Mouse (Mus musculus): Measurements from ENCODE around the gene 4930548H24Rik. TPM values are rescaled to one million over a fixed set of nuclear protein-coding genes. Genes with fewer than 3 reads are reported as not detected.
A peak's percentile ranks its signal among the peaks of the same experiment; 100 is the strongest.

The 4930548H24Rik gene
- 0.09 TPM in 1 of 2 replicates, not detected in the other for polyA plus RNA-seq (2015; fragmentation: Nextera tagmentation; extraction: Ambion mirVana)

DNA sequence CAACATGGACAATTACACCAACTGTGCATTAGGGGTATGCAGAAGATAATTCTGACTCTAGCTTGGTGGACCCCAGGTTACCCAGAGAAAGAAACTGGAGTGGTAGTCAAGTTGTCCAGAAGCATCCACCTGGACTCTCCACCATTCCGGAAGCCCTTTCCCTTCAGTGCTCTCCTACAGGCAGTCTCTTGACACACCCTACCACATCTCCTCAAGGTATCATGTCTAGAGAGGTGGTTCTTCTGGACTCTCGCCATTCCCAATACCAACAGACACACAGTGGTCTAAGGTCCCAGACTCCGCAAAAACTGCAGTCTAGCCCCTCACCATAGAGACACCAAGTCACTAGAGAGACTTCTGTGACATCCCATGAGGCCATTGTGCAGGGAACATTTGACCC is at the start of gene 4930548H24Rik:
Gene 4930548H24Rik (plus strand): TSS at position 301 of the 400 bp plus-strand sequence.
- Histone ChIP-seq H3K4me2 (ENCODE audit: low read depth, low read length) (no peak within 1 kb of the TSS), H3K27ac (ENCODE audit: low read length) (no peak within 1 kb of the TSS), H3K4me3 (ENCODE audit: low read length) (no peak within 1 kb of the TSS), H3K36me3 (ENCODE audit: control insufficient read depth, insufficient read depth, low read length) (no peaks in the 10 kb centered on the region), H3K9ac (ENCODE audit: low read depth, low read length) (no peak within 1 kb of the TSS), H3K9me3 (ENCODE audit: control insufficient read depth, low read length) (no peaks in the 10 kb centered on the region), H3K4me1 (ENCODE audit: control insufficient read depth, insufficient read depth, low read length) (no peaks in the 10 kb centered on the region), H3K27me3 (replicated peaks; ENCODE audit: control insufficient read depth, insufficient read depth, low read length) (no peaks in the 10 kb centered on the region)
- no peak for ATAC-seq
- over 99% methylated on average over 3 of the region's 3 CpGs for WGBS

DNA sequence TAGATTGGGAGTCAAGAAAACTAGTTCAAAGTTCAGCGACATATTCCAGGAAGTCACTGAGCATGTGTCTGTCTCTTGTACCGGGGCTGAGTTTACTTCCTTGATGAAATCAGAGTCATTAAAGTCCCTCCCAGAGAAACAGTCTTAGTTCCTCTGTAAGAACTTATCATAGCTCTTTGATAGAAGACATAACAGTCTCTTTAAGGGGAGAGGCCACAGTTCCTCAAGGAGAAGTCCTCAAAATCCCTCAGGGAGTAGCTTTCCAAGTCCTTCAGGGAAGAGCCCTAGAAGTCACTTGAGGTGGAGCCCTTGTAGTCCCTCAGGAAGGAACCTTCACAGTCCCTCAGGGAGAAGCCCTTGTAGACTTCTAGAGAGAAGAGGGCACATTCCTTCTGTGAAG is 34.2 kb upstream of the 4930548H24Rik start:
- ATAC-seq, result peak; percentile 29; the same call in 1 of the 2 replicates
- H3K36me3 ChIP-seq (ENCODE audit: control insufficient read depth, insufficient read depth, low read length), result no peaks in the 10 kb centered on the region
- peaks cover 14% of the 10 kb centered on the region for H3K4me1 ChIP-seq (ENCODE audit: control insufficient read depth, insufficient read depth, low read length)
- no peak overlapping the region for H3K4me3 ChIP-seq (ENCODE audit: low read length)
- H3K27ac ChIP-seq (ENCODE audit: low read length), result peak overlapping the region; percentile 29; the same call in 1 of the 2 replicates
- H3K27me3 ChIP-seq (replicated peaks; ENCODE audit: control insufficient read depth, insufficient read depth, low read length), result no peaks in the 10 kb centered on the region
- no peak overlapping the region for H3K9ac ChIP-seq (ENCODE audit: low read depth, low read length)
- H3K4me2 ChIP-seq (ENCODE audit: low read depth, low read length), result no peak overlapping the region
- H3K9me3 ChIP-seq (ENCODE audit: control insufficient read depth, low read length), result no peaks in the 10 kb centered on the region
- WGBS, result 67% methylated on average over 2 of the region's 2 CpGs

DNA sequence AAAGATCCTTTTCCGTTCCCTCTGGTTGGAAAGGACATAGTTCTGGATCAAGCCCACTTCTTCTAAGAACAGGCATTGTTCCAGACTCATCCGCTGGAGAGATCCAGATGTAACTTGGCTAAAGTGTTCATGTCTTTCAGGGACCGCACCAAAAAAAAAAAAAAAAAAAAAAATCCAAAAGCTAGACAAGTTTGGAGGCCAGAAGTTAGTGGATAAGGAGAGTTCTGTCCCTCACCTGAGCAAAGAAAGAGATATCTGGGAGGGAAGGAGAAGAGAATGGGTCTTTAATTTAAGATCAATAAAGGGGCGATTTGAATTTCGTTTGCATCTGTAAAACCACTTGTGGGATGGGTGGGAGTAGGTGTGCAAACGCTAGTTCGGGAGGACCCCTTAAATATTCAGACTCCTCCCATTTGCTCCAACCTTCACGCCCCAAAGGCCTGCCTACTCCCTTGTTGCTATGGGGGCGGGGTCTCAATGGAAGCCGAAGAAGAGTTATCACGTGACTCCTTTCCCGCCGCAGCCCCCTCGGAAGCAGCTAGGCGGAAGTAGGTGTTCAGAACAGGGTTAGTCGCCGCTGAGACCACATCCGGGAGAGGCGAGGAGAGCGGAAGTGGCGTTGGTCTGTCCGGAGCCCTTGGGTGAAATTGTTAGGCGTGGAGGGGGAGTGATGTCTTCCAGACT is 33.5 kb upstream of the 4930548H24Rik start, which contains the start of gene Zfp512:
Gene Zfp512 (plus strand): TSS at position 554 of the 684 bp plus-strand sequence.
- peak; percentile 99 for ATAC-seq
- 6% methylated on average over 23 of the region's 23 CpGs for WGBS
- Histone ChIP-seq H3K4me1 (ENCODE audit: control insufficient read depth, insufficient read depth, low read length) (peaks cover 14% of the 10 kb centered on the region), H3K9ac (ENCODE audit: low read depth, low read length) (peak within 1 kb of the TSS; percentile 75), H3K27ac (ENCODE audit: low read length) (peak within 1 kb of the TSS; percentile 48), H3K36me3 (ENCODE audit: control insufficient read depth, insufficient read depth, low read length) (no peaks in the 10 kb centered on the region), H3K9me3 (ENCODE audit: control insufficient read depth, low read length) (no peaks in the 10 kb centered on the region), H3K4me2 (ENCODE audit: low read depth, low read length) (peak within 1 kb of the TSS; percentile 83), H3K4me3 (ENCODE audit: low read length) (peak within 1 kb of the TSS; percentile 58), H3K27me3 (replicated peaks; ENCODE audit: control insufficient read depth, insufficient read depth, low read length) (no peaks in the 10 kb centered on the region)

GRCm38 (mm10) chr5:31452562-31452878 is 33.0 kb upstream of the 4930548H24Rik start:
- Histone ChIP-seq H3K27ac (ENCODE audit: low read length) (peak overlapping the region; percentile 48; the same call in 1 of the 2 replicates), H3K27me3 (replicated peaks; ENCODE audit: control insufficient read depth, insufficient read depth, low read length) (no peaks in the 10 kb centered on the region), H3K4me1 (ENCODE audit: control insufficient read depth, insufficient read depth, low read length) (peaks cover 14% of the 10 kb centered on the region), H3K4me2 (ENCODE audit: low read depth, low read length) (peak overlapping the region; percentile 83), H3K36me3 (ENCODE audit: control insufficient read depth, insufficient read depth, low read length) (no peaks in the 10 kb centered on the region), H3K9me3 (ENCODE audit: control insufficient read depth, low read length) (no peaks in the 10 kb centered on the region), H3K9ac (ENCODE audit: low read depth, low read length) (peak overlapping the region; percentile 56), H3K4me3 (ENCODE audit: low read length) (peak overlapping the region; percentile 58)
- ATAC-seq, result peak; percentile 39
- WGBS, result 0% methylated on average over 11 of the region's 11 CpGs

GRCm38 (mm10) chr5:31452886-31453410 is 32.6 kb upstream of the 4930548H24Rik start:
- H3K27ac ChIP-seq (ENCODE audit: low read length), result no peak overlapping the region
- H3K9me3 ChIP-seq (ENCODE audit: control insufficient read depth, low read length), result no peaks in the 10 kb centered on the region
- H3K4me3 ChIP-seq (ENCODE audit: low read length), result peak overlapping the region; percentile 58
- H3K4me1 ChIP-seq (ENCODE audit: control insufficient read depth, insufficient read depth, low read length), result peaks cover 14% of the 10 kb centered on the region
- H3K4me2 ChIP-seq (ENCODE audit: low read depth, low read length), result peak overlapping the region; percentile 83
- H3K36me3 ChIP-seq (ENCODE audit: control insufficient read depth, insufficient read depth, low read length), result no peaks in the 10 kb centered on the region
- no peak for ATAC-seq
- peak overlapping the region; percentile 75 for H3K9ac ChIP-seq (ENCODE audit: low read depth, low read length)
- H3K27me3 ChIP-seq (replicated peaks; ENCODE audit: control insufficient read depth, insufficient read depth, low read length), result no peaks in the 10 kb centered on the region
- WGBS, result 14% methylated on average over 7 of the region's 7 CpGs

DNA sequence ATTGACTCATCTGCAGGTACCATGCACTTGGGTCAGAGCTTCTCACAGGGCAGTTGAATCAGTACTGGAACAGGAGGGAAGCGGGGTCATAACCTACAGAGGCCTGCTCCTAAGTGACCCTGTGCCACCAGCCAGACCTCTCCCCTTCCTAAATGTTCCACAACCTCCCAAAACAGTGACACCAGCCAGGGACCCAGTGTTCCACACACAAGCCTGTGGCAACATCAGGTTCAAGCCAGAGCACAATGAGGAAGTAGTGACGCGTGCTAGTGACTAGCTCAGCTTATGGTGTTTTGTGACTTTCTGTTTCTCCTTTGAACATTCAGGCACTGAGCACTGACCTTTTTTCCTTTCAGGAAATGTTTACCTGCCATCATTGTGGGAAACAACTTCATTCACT is 17.7 kb upstream of the 4930548H24Rik start:
- 94% methylated on average over 3 of the region's 3 CpGs for WGBS

DNA sequence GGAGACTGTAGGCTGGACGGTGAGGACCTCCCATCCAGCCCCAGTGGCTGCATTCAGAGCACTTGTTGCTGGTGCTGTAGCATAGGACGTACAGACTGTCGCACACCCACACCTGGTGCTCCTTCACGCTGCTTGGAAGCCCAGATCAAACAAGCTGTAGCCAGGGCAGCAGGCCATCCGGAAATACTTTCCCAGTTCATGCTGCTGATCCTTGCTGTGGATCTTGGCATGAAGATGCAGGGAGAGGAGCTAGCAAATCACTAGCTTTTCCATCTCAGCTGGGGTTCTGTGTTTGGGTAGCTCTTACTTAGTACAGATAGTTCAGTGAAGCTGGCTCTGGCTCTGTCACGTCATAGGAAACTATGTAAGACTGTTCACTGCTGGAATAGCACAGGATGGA is 15.8 kb upstream of the 4930548H24Rik start:
- no peaks in the 10 kb centered on the region for H3K9me3 ChIP-seq (ENCODE audit: control insufficient read depth, low read length)
- no peak overlapping the region for H3K9ac ChIP-seq (ENCODE audit: low read depth, low read length)
- 92% methylated on average over 6 of the region's 6 CpGs for WGBS
- H3K36me3 ChIP-seq (ENCODE audit: control insufficient read depth, insufficient read depth, low read length), result peaks cover 37% of the 10 kb centered on the region
- H3K4me1 ChIP-seq (ENCODE audit: control insufficient read depth, insufficient read depth, low read length), result no peaks in the 10 kb centered on the region
- ATAC-seq, result no peak
- H3K27ac ChIP-seq (ENCODE audit: low read length), result no peak overlapping the region
- no peak overlapping the region for H3K4me3 ChIP-seq (ENCODE audit: low read length)
- no peak overlapping the region for H3K4me2 ChIP-seq (ENCODE audit: low read depth, low read length)
- H3K27me3 ChIP-seq (replicated peaks; ENCODE audit: control insufficient read depth, insufficient read depth, low read length), result no peaks in the 10 kb centered on the region

More for the DNA sequence above, 17.7 kb upstream of the 4930548H24Rik start:
- H3K36me3 ChIP-seq (ENCODE audit: control insufficient read depth, insufficient read depth, low read length), result peaks cover 30% of the 10 kb centered on the region
- H3K9me3 ChIP-seq (ENCODE audit: control insufficient read depth, low read length), result no peaks in the 10 kb centered on the region
- no peak overlapping the region for H3K9ac ChIP-seq (ENCODE audit: low read depth, low read length)
- no peak overlapping the region for H3K27ac ChIP-seq (ENCODE audit: low read length)
- H3K27me3 ChIP-seq (replicated peaks; ENCODE audit: control insufficient read depth, insufficient read depth, low read length), result no peaks in the 10 kb centered on the region
- H3K4me1 ChIP-seq (ENCODE audit: control insufficient read depth, insufficient read depth, low read length), result no peaks in the 10 kb centered on the region
- ATAC-seq, result no peak
- H3K4me2 ChIP-seq (ENCODE audit: low read depth, low read length), result no peak overlapping the region
- H3K4me3 ChIP-seq (ENCODE audit: low read length), result no peak overlapping the region

- no peak for ATAC-seq
- Histone ChIP-seq H3K9ac (ENCODE audit: low read depth, low read length) (no peak overlapping the region), H3K36me3 (ENCODE audit: control insufficient read depth, insufficient read depth, low read length) (peaks cover 37% of the 10 kb centered on the region), H3K4me2 (ENCODE audit: low read depth, low read length) (no peak overlapping the region), H3K27ac (ENCODE audit: low read length) (no peak overlapping the region), H3K4me1 (ENCODE audit: control insufficient read depth, insufficient read depth, low read length) (no peaks in the 10 kb centered on the region), H3K27me3 (replicated peaks; ENCODE audit: control insufficient read depth, insufficient read depth, low read length) (no peaks in the 10 kb centered on the region), H3K9me3 (ENCODE audit: control insufficient read depth, low read length) (no peaks in the 10 kb centered on the region), H3K4me3 (ENCODE audit: low read length) (no peak overlapping the region)
- WGBS, result 73% methylated on average over 7 of the region's 7 CpGs
These were observed 15.2 kb upstream of the 4930548H24Rik start for GRCm38 (mm10) chr5:31470334-31470733.

- no peaks in the 10 kb centered on the region for H3K27me3 ChIP-seq (replicated peaks; ENCODE audit: control insufficient read depth, insufficient read depth, low read length)
- no peak for ATAC-seq
- no peaks in the 10 kb centered on the region for H3K4me1 ChIP-seq (ENCODE audit: control insufficient read depth, insufficient read depth, low read length)
- H3K36me3 ChIP-seq (ENCODE audit: control insufficient read depth, insufficient read depth, low read length), result peaks cover 6% of the 10 kb centered on the region; the same call in 1 of the 2 replicates
- 91% methylated on average over 4 of the region's 4 CpGs for WGBS
- no peaks in the 10 kb centered on the region for H3K9me3 ChIP-seq (ENCODE audit: control insufficient read depth, low read length)
- no peak overlapping the region for H3K4me2 ChIP-seq (ENCODE audit: low read depth, low read length)
- no peak overlapping the region for H3K27ac ChIP-seq (ENCODE audit: low read length)
- no peak overlapping the region for H3K4me3 ChIP-seq (ENCODE audit: low read length)
- H3K9ac ChIP-seq (ENCODE audit: low read depth, low read length), result no peak overlapping the region
These were observed 5.0 kb upstream of the 4930548H24Rik start for GRCm38 (mm10) chr5:31480536-31480935.
